Mouse (Mus musculus) hindbrain, postnatal 0 days (tissue): ENCODE results near the gene Cyb5rl. TPM values are rescaled to one million over a fixed set of nuclear protein-coding genes. Genes with fewer than 3 reads are reported as not detected.
A peak's percentile ranks its signal among the peaks of the same experiment; 100 is the strongest.

Source experiments
- ATAC-seq: fragments of 200-750 bp; cut with Nextera tagmentation; 2 replicates; pipeline ENCODE4 v1.8.0; 2017; ENCODE audit warnings: mild to moderate bottlenecking, moderate TSS enrichment, moderate library complexity
- DNase-seq: peaks from one replicate; pipeline ENCODE4 v3.0.0-alpha.2; 2015; ENCODE audit warnings: low spot score
- H3K27ac ChIP-seq: fragments of 300-500 bp; sonication (generic); 2 replicates; pipeline ENCODE4 v1.5.1; 2014; ENCODE audit warnings: mild to moderate bottlenecking
- H3K27me3 ChIP-seq: fragments of 300-500 bp; sonication (generic); 2 replicates; pipeline ENCODE4 v1.6.1; 2014; ENCODE audit warnings: low read length, mixed read lengths; ENCODE audit not compliant: insufficient read depth
- H3K36me3 ChIP-seq: fragments of 300-500 bp; sonication (generic); 2 replicates; pipeline ENCODE4 v1.6.1; 2014; ENCODE audit warnings: low read length, mixed read lengths; ENCODE audit not compliant: insufficient read depth
- H3K4me1 ChIP-seq: fragments of 300-500 bp; sonication (generic); 2 replicates; pipeline ENCODE4 v1.6.1; 2014; ENCODE audit warnings: antibody characterized with exemption, low read length, mixed read lengths; ENCODE audit not compliant: insufficient read depth
- H3K4me2 ChIP-seq: fragments of 300-500 bp; sonication (generic); 2 replicates; pipeline ENCODE4 v1.6.1; 2014; ENCODE audit warnings: low read depth, mild to moderate bottlenecking, low read length, moderate library complexity, mixed read lengths
- H3K4me3 ChIP-seq: fragments of 300-500 bp; sonication (generic); 2 replicates; pipeline ENCODE4 v1.5.1; 2014; ENCODE audit warnings: low read length
- H3K9ac ChIP-seq: fragments of 300-500 bp; sonication (generic); replicated peaks from 2 replicates; pipeline ENCODE4 v1.6.1; 2014; ENCODE audit warnings: mild to moderate bottlenecking, low read length, moderate library complexity, mixed read lengths
- H3K9me3 ChIP-seq: fragments of 300-500 bp; sonication (generic); 2 replicates; pipeline ENCODE4 v1.6.1; 2016; ENCODE audit warnings: low read length, mixed read lengths
- CTCF ChIP-seq: IDR thresholded peaks from 2 replicates; pipeline ENCODE4 v1.5.1; 2016; ENCODE audit warnings: antibody characterized with exemption, control low read depth, low read depth
- WGBS: fragments of 180-500 bp; shearing (Covaris S2); extraction: QIAGEN DNeasy Blood & Tissue Kit; methylation state at CpG from one replicate; pipeline ENCODE4 v1.1.7; 2014; 5-methylcytosine and 5-hydroxymethylcytosine counted together
- polyA plus RNA-seq: library from polyadenylated mRNA; unstranded; fragments of >200 nt; fragmentation: Nextera tagmentation; extraction: Ambion mirVana; gene quantifications from 2 replicates; pipeline ENCODE4 v1.2.1, GENCODE M21; 2015
- total RNA-seq: library from RNA; depleted of rRNA; stranded (reverse); fragments of >200 nt; gene quantifications from 2 replicates; pipeline ENCODE4 v1.2.3, GENCODE M21; 2014

Gene Cyb5rl
- total and polyA plus RNA-seq, 2 experiments from 2014 or later: 4.6 to 21.3 TPM

GRCm38 (mm10) chr4:107126891-107127524 is 60.2 kb downstream of the Cyb5rl start:
- H3K9ac ChIP-seq: no peak overlapping the region
- no peak overlapping the region for H3K27ac ChIP-seq
- no peak overlapping the region for H3K4me2 ChIP-seq
- 0 out of 2 replicates have a peak, but pooled peaks have one; percentile 30 for ATAC-seq
- DNase-seq: no peak
- H3K36me3 ChIP-seq: no peaks in the 10 kb centered on the region
- no peak for TF ChIP-seq CTCF
- H3K4me3 ChIP-seq: no peak overlapping the region
- WGBS: 43% methylated on average over 13 of the region's 13 CpGs
- H3K27me3 ChIP-seq: no peaks in the 10 kb centered on the region
- peaks cover 11% of the 10 kb centered on the region; the same call in 1 of the 2 replicates for H3K4me1 ChIP-seq
- no peaks in the 10 kb centered on the region for H3K9me3 ChIP-seq

GRCm38 (mm10) chr4:107127901-107128669 is 61.3 kb downstream of the Cyb5rl start:
- peaks cover 11% of the 10 kb centered on the region; the same call in 1 of the 2 replicates for H3K4me1 ChIP-seq
- no peak overlapping the region for H3K4me3 ChIP-seq
- ATAC-seq: peak; percentile 57
- H3K9ac ChIP-seq: no peak overlapping the region
- no peak overlapping the region for H3K4me2 ChIP-seq
- H3K9me3 ChIP-seq: no peaks in the 10 kb centered on the region
- H3K27me3 ChIP-seq: no peaks in the 10 kb centered on the region
- H3K27ac ChIP-seq: peak overlapping the region; percentile 26; the same call in 1 of the 2 replicates
- 26% methylated on average over 13 of the region's 13 CpGs for WGBS
- DNase-seq: peak; percentile 67
- no peaks in the 10 kb centered on the region for H3K36me3 ChIP-seq
- no peak for TF ChIP-seq CTCF

- H3K4me1 ChIP-seq: peaks cover 11% of the 10 kb centered on the region; the same call in 1 of the 2 replicates
- H3K27me3 ChIP-seq: no peaks in the 10 kb centered on the region
- H3K9ac ChIP-seq: no peak overlapping the region
- no peak overlapping the region for H3K4me3 ChIP-seq
- TF ChIP-seq CTCF: no peak
- no peaks in the 10 kb centered on the region for H3K9me3 ChIP-seq
- H3K36me3 ChIP-seq: no peaks in the 10 kb centered on the region
- no peak overlapping the region for H3K4me2 ChIP-seq
- ATAC-seq (no peak), DNase-seq (no peak)
- 75% methylated on average over 8 of the region's 8 CpGs for WGBS
- H3K27ac ChIP-seq: no peak overlapping the region
These were observed 62.6 kb downstream of the Cyb5rl start for GRCm38 (mm10) chr4:107129373-107129772.

GRCm38 (mm10) chr4:107130534-107130933 is 63.7 kb downstream of the Cyb5rl start:
- Histone ChIP-seq H3K36me3 (no peaks in the 10 kb centered on the region), H3K9me3 (no peaks in the 10 kb centered on the region), H3K27me3 (no peaks in the 10 kb centered on the region), H3K9ac (no peak overlapping the region), H3K4me3 (no peak overlapping the region), H3K4me1 (peaks cover 7% of the 10 kb centered on the region; the same call in 1 of the 2 replicates), H3K4me2 (no peak overlapping the region), H3K27ac (no peak overlapping the region)
- WGBS: 22% methylated on average over 9 of the region's 9 CpGs
- no peak for TF ChIP-seq CTCF
- no peak for ATAC-seq
- peak; percentile 40 for DNase-seq

- no peak for ATAC-seq
- H3K27me3 ChIP-seq: no peaks in the 10 kb centered on the region
- 93% methylated on average over 3 of the region's 3 CpGs for WGBS
- H3K4me3 ChIP-seq: no peak overlapping the region
- no peak overlapping the region for H3K4me2 ChIP-seq
- DNase-seq: no peak
- no peaks in the 10 kb centered on the region for H3K9me3 ChIP-seq
- peaks cover 11% of the 10 kb centered on the region for H3K4me1 ChIP-seq
- H3K9ac ChIP-seq: no peak overlapping the region
- no peak overlapping the region for H3K27ac ChIP-seq
- no peaks in the 10 kb centered on the region for H3K36me3 ChIP-seq
- no peak for TF ChIP-seq CTCF
These were observed 68.1 kb downstream of the Cyb5rl start for GRCm38 (mm10) chr4:107134891-107135290.

- no peaks in the 10 kb centered on the region for H3K36me3 ChIP-seq
- ATAC-seq (no peak), DNase-seq (peak; percentile 42)
- H3K4me2 ChIP-seq: no peak overlapping the region
- no peaks in the 10 kb centered on the region for H3K27me3 ChIP-seq
- H3K9me3 ChIP-seq: no peaks in the 10 kb centered on the region
- H3K4me1 ChIP-seq: peaks cover 11% of the 10 kb centered on the region
- no peak overlapping the region for H3K4me3 ChIP-seq
- no peak overlapping the region for H3K9ac ChIP-seq
- 57% methylated on average over 5 of the region's 5 CpGs for WGBS
- no peak for TF ChIP-seq CTCF
- H3K27ac ChIP-seq: no peak overlapping the region
These were observed 68.9 kb downstream of the Cyb5rl start for GRCm38 (mm10) chr4:107135663-107136062.
